In genomic region chr13:36282018-36282417, GRCm38 (mm10) we compare ENCODE assay signal across 9 mouse cellular contexts.
A peak's percentile ranks its signal among the peaks of the same experiment; 100 is the strongest.
DNase-seq lines count a peak whose midpoint lies in the region; ATAC-seq and TF ChIP-seq lines count a peak whose summit lies in the region.
"Had no signal": no experiment of that assay in that cellular context is flagged by ENCODE, and none has a peak within 500 bp of the region (broad histone marks: within the 10 kb centered on the region; RNA-seq: fewer than 3 reads in every experiment).

No protein-coding gene starts in this region.

- 4% methylated on average over 6 of the region's 6 CpGs for WGBS in heart, embryonic 14.5 days
- 4% methylated on average over 6 of the region's 6 CpGs for WGBS in lung, adult 2 months

- no peaks in the 10 kb centered on the region for H3K27me3 ChIP-seq in ES-Bruce4 (ENCODE audit: control insufficient read depth, insufficient read depth, low read length, poor library complexity, severe bottlenecking)
- H3K27me3 ChIP-seq in heart, embryonic 14.5 days (ENCODE audit: control insufficient read depth, insufficient read depth, low read length), result no peaks in the 10 kb centered on the region
- H3K27me3 ChIP-seq: liver, embryonic 15.5 days had no signal

- ATAC-seq in heart, embryonic 14.5 days (ENCODE audit: insufficient number of reproducible peaks, insufficient read depth, low FRiP score, low read depth), result peak; percentile 31; the same call in 1 of the 2 replicates

- H3K4me3 ChIP-seq in ES-Bruce4 (ENCODE audit: low read depth, low read length), result no peak overlapping the region
- H3K4me3 ChIP-seq in bone marrow macrophage, adult 2 months (ENCODE audit: insufficient read depth, low read length), result no peak overlapping the region
- H3K4me3 ChIP-seq in embryonic fibroblast, embryonic 13.5 days (ENCODE audit: insufficient read depth, low read length), result no peak overlapping the region
- H3K4me3 ChIP-seq in heart, embryonic 14.5 days (ENCODE audit: control insufficient read depth in 1 of 2, insufficient read depth in 1 of 2, low read depth in 1 of 2, low read length in 2 of 2), result no peak overlapping the region
- no peak overlapping the region for H3K4me3 ChIP-seq in lung, adult 2 months (replicated peaks; ENCODE audit: extremely low read depth, low read depth, low read length)
- H3K4me3 ChIP-seq: liver, embryonic 15.5 days had no signal

- H3K4me1 ChIP-seq in ES-Bruce4 (ENCODE audit: control insufficient read depth, insufficient read depth, low read length), result no peaks in the 10 kb centered on the region
- H3K4me1 ChIP-seq in bone marrow macrophage, adult 2 months (ENCODE audit: control insufficient read depth, insufficient read depth, low read length), result no peaks in the 10 kb centered on the region
- H3K4me1 ChIP-seq in embryonic fibroblast, embryonic 13.5 days (ENCODE audit: control insufficient read depth, insufficient read depth, low read length), result peaks cover 3% of the 10 kb centered on the region
- peaks cover 10 to 19% of the 10 kb centered on the region in 2 experiments for H3K4me1 ChIP-seq in heart, embryonic 14.5 days (ENCODE audit: control insufficient read depth in 2 of 2, insufficient read depth in 2 of 2, low read length in 2 of 2)
- H3K4me1 ChIP-seq in lung, adult 2 months (ENCODE audit: control insufficient read depth, insufficient read depth, low read length), result no peaks in the 10 kb centered on the region; the same call in 1 of the 2 replicates
- H3K4me1 ChIP-seq: liver, embryonic 15.5 days had no signal

- peak; percentile 62 to 89 for DNase-seq in kidney, postnatal 36 days
- peak; percentile 70 for DNase-seq in lung, adult 2 months
- peak; percentile 67 for DNase-seq in ovary, postnatal 36 days (ENCODE audit: low spot score)
- DNase-seq in thymus, postnatal 36 days, result peak; percentile 47 to 66

- no peak for TF ChIP-seq POLR2A in ES-Bruce4 (IDR thresholded peaks at IDR 0.05; ENCODE audit: insufficient read depth, low read length)
- TF ChIP-seq POLR2A in bone marrow macrophage, adult 2 months (IDR thresholded peaks at IDR 0.05; ENCODE audit: borderline replicate concordance, low read depth, low read length), result no peak
- TF ChIP-seq POLR2A in embryonic fibroblast, embryonic 13.5 days (IDR thresholded peaks at IDR 0.05; ENCODE audit: low read depth, low read length), result no peak
- no peak for TF ChIP-seq POLR2A in lung, adult 2 months (IDR thresholded peaks at IDR 0.05; ENCODE audit: borderline replicate concordance, extremely low read depth, low read depth, low read length)

- H3K9me3 ChIP-seq in ES-Bruce4 (replicated peaks; ENCODE audit: control insufficient read depth, insufficient read depth, low read length, poor library complexity, severe bottlenecking), result no peaks in the 10 kb centered on the region
- no peaks in the 10 kb centered on the region for H3K9me3 ChIP-seq in heart, embryonic 14.5 days (ENCODE audit: control insufficient read depth, low read length)
- H3K9me3 ChIP-seq: liver, embryonic 15.5 days had no signal

- H3K4me2 ChIP-seq in heart, embryonic 14.5 days (ENCODE audit: low read length), result peak overlapping the region; percentile 22; the same call in 1 of the 2 replicates
- H3K4me2 ChIP-seq: liver, embryonic 15.5 days had no signal

- H3K9ac ChIP-seq in ES-Bruce4 (ENCODE audit: low read depth, poor library complexity, severe bottlenecking), result no peak overlapping the region
- H3K9ac ChIP-seq in heart, embryonic 14.5 days (ENCODE audit: low read length), result no peak overlapping the region
- H3K9ac ChIP-seq: liver, embryonic 15.5 days had no signal

- H3K27ac ChIP-seq in ES-Bruce4 (ENCODE audit: insufficient read depth, low read length), result no peak overlapping the region
- H3K27ac ChIP-seq in bone marrow macrophage, adult 2 months (ENCODE audit: insufficient read depth, low read depth, low read length), result no peak overlapping the region
- H3K27ac ChIP-seq in embryonic fibroblast, embryonic 13.5 days (ENCODE audit: insufficient read depth, low read length), result no peak overlapping the region
- no peak overlapping the region for H3K27ac ChIP-seq in heart, embryonic 14.5 days (replicated peaks in 1 of 2; ENCODE audit: control insufficient read depth in 1 of 2, insufficient read depth in 1 of 2, low read depth in 2 of 2, low read length in 2 of 2)
- H3K27ac ChIP-seq: liver, embryonic 15.5 days had no signal

- TF ChIP-seq EP300 in ES-Bruce4 (IDR thresholded peaks at IDR 0.05; ENCODE audit: insufficient read depth, low read depth, low read length), result no peak

- peak; percentile 66 for TF ChIP-seq CTCF in ES-Bruce4 (IDR thresholded peaks at IDR 0.05; ENCODE audit: low read depth, low read length)
- peak; percentile 81 for TF ChIP-seq CTCF in bone marrow macrophage, adult 2 months (IDR thresholded peaks at IDR 0.05; ENCODE audit: low read depth, low read length)
- TF ChIP-seq CTCF in embryonic fibroblast, embryonic 13.5 days (IDR thresholded peaks at IDR 0.05; ENCODE audit: borderline replicate concordance, insufficient read depth, low read length), result peak; percentile 38; the same call in 1 of the 2 replicates
- TF ChIP-seq CTCF in lung, adult 2 months (IDR thresholded peaks at IDR 0.05; ENCODE audit: insufficient read depth, low read length), result peak; percentile 84

- no peaks in the 10 kb centered on the region for H3K36me3 ChIP-seq in ES-Bruce4 (ENCODE audit: control insufficient read depth, insufficient read depth, low read length, poor library complexity, severe bottlenecking)
- no peaks in the 10 kb centered on the region for H3K36me3 ChIP-seq in heart, embryonic 14.5 days (ENCODE audit: control insufficient read depth, insufficient read depth, low read length)
- H3K36me3 ChIP-seq: liver, embryonic 15.5 days had no signal
